Comparison of ENCODE assay signal across 9 mouse cellular contexts in the genomic region with DNA sequence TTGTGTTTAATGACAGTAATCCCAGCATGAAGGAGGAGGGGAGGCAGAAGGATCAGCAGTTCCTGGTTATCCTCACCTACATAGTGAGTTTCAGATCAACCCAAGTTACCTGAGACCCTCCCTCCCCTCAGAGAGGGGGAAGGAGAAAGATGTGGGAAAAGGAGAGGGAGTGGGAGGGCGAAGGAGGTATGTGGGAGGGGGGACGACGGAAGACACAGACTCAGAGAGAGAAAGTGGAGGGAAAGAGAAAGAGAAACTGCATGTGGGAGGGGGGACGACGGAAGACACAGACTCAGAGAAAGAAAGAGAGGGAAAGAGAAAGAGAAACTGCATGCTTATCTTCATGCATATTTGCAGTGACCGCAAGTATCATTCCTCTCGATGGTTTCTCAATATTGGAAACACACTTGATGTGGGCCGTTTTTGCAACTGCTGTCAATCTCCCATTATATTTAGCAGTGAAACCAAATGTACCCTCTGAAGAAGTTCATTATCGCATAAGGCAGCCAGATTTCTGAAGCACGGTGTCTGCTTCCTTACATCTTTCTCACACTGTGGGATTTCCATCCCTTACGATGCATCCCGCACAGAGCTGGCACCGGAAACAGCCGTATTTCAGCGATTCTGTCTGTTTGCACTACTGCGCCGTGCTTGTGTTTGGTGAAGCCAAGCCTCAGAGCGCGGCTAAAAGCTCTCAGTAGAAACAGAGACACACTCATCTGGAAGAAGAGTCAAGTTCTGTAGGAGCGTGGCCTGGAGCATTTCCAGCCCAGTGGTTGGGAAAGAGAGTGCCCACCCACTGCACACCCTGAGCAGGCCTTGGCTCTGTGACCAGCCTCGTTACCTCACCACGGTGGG. TPM values are rescaled to one million over a fixed set of nuclear protein-coding genes. Genes with fewer than 3 reads are reported as not detected.
DNase-seq lines count a peak whose midpoint lies in the region; ATAC-seq lines count a peak whose summit lies in the region.
"Had no signal": no experiment of that assay in that cellular context is flagged by ENCODE, and none has a peak within 500 bp of the region (broad histone marks: within the 10 kb centered on the region; RNA-seq: fewer than 3 reads in every experiment).

No protein-coding gene starts in this region.

- H3K27me3 ChIP-seq in intestine, embryonic 14.5 days (replicated peaks; ENCODE audit: control insufficient read depth, insufficient read depth, low read length): no peaks in the 10 kb centered on the region
- H3K27me3 ChIP-seq: hindbrain, embryonic 15.5 days had no signal

- DNase-seq in frontal cortex, postnatal 36 days (ENCODE audit: low spot score in 2 of 2): peak; percentile 34 to 43
- no peak for DNase-seq in frontal cortex, postnatal 14 days (ENCODE audit: low spot score in 2 of 2)
- peak; percentile 12 for DNase-seq in right cerebral cortex, adult 18-20 months
- no peak for DNase-seq in right cerebral cortex, postnatal 25 days
- DNase-seq in intestine, embryonic 14.5 days (ENCODE audit: low spot score): peak; percentile 57
- DNase-seq in lung, postnatal 10 days: peak; percentile 25
- no peak for DNase-seq in urinary bladder, postnatal 10 days (ENCODE audit: low spot score)
- no peak for DNase-seq in adrenal gland, postnatal 36 days

- no peak overlapping the region for H3K9ac ChIP-seq in intestine, embryonic 14.5 days (ENCODE audit: low read length)
- H3K9ac ChIP-seq: hindbrain, embryonic 15.5 days had no signal

- H3K9me3 ChIP-seq in intestine, embryonic 14.5 days (ENCODE audit: control insufficient read depth, low read length): no peaks in the 10 kb centered on the region
- H3K9me3 ChIP-seq: hindbrain, embryonic 15.5 days had no signal

- WGBS in intestine, embryonic 14.5 days: 64% methylated on average over 22 of the region's 22 CpGs

- H3K4me2 ChIP-seq in intestine, embryonic 14.5 days (ENCODE audit: low read length): peak overlapping the region; percentile 31
- H3K4me2 ChIP-seq: hindbrain, embryonic 15.5 days had no signal

- no peaks in the 10 kb centered on the region for H3K36me3 ChIP-seq in intestine, embryonic 14.5 days (ENCODE audit: control insufficient read depth, insufficient read depth, low read length)
- H3K36me3 ChIP-seq: hindbrain, embryonic 15.5 days had no signal

- H3K4me1 ChIP-seq in intestine, embryonic 14.5 days (replicated peaks; ENCODE audit: control insufficient read depth, insufficient read depth, low read length): peaks cover under 1% of the 10 kb centered on the region; the same call in 1 of the 2 replicates

- H3K27ac ChIP-seq in intestine, embryonic 14.5 days (ENCODE audit: low read depth): no peak overlapping the region
- H3K27ac ChIP-seq: hindbrain, embryonic 15.5 days had no signal

- ATAC-seq in intestine, embryonic 14.5 days (replicated peaks; ENCODE audit: low FRiP score, low TSS enrichment, low read depth): no peak

- H3K4me3 ChIP-seq in intestine, embryonic 14.5 days (ENCODE audit: low read depth, low read length): no peak overlapping the region
- H3K4me3 ChIP-seq: hindbrain, embryonic 15.5 days had no signal

RNA-seq across cellular contexts. Expression of a gene that starts 58.6 kb away (rescaled TPM):
- 18.6 and 20.2 TPM in 2 replicates for polyA plus RNA-seq in intestine, embryonic 14.5 days (2014; fragmentation: Nextera tagmentation; extraction: Ambion mirVana)
- total RNA-seq in adrenal gland, postnatal 36 days (2021): 100 to 1,000 TPM in 1 of 2 experiments, 10 to 100 TPM in 1; 78.8 to 119 TPM

Comparison
In these comparisons a context has a peak if more than half of its experiments do, and no peak if none do; other contexts are left out.
1. DNase-seq: peak in frontal cortex, postnatal 36 days (2 of 2), right cerebral cortex, adult 18-20 months (single experiment), intestine, embryonic 14.5 days (single experiment) and lung, postnatal 10 days (single experiment); none in frontal cortex, postnatal 14 days (0 of 2), right cerebral cortex, postnatal 25 days (single experiment), urinary bladder, postnatal 10 days (single experiment) and adrenal gland, postnatal 36 days (0 of 2).